Mouse (Mus musculus): ENCODE measurements around the gene Usp44. TPM values are rescaled to one million over a fixed set of nuclear protein-coding genes. Genes with fewer than 3 reads are reported as not detected.

Usp44 gene
- polyA plus RNA-seq, 1 experiment from 2014 or later = 0.47 TPM

- peaks cover 11% of the 10 kb centered on the region for H3K4me1 ChIP-seq (ENCODE audit: control insufficient read depth, insufficient read depth, low read length)
- no peak overlapping the region for H3K4me3 ChIP-seq (ENCODE audit: low read length)
- no peak for ATAC-seq (replicated peaks; ENCODE audit: extremely low read depth, insufficient read depth, low FRiP score)
- no peaks in the 10 kb centered on the region for H3K27me3 ChIP-seq (ENCODE audit: control insufficient read depth, insufficient read depth, low read length)
- WGBS = 96% methylated on average over 1 of the region's 1 CpGs
- H3K4me2 ChIP-seq (ENCODE audit: low read depth, low read length) = no peak overlapping the region
- H3K9me3 ChIP-seq (replicated peaks; ENCODE audit: control insufficient read depth, low read length) = no peaks in the 10 kb centered on the region
- no peak overlapping the region for H3K9ac ChIP-seq (ENCODE audit: low read length)
- peaks cover 4% of the 10 kb centered on the region for H3K36me3 ChIP-seq (ENCODE audit: control insufficient read depth, insufficient read depth)
- no peak overlapping the region for H3K27ac ChIP-seq (ENCODE audit: low read length)
These were observed 59.7 kb downstream of the Usp44 start for GRCm38 (mm10) chr10:93891031-93891430.

- H3K27me3 ChIP-seq (ENCODE audit: control insufficient read depth, insufficient read depth, low read length) = no peaks in the 10 kb centered on the region
- H3K4me3 ChIP-seq (ENCODE audit: low read length) = no peak overlapping the region
- H3K4me2 ChIP-seq (ENCODE audit: low read depth, low read length) = no peak overlapping the region
- H3K27ac ChIP-seq (ENCODE audit: low read length) = no peak overlapping the region
- 95% methylated on average over 4 of the region's 4 CpGs for WGBS
- no peak overlapping the region for H3K9ac ChIP-seq (ENCODE audit: low read length)
- peaks cover 11% of the 10 kb centered on the region for H3K4me1 ChIP-seq (ENCODE audit: control insufficient read depth, insufficient read depth, low read length)
- no peak for ATAC-seq (replicated peaks; ENCODE audit: extremely low read depth, insufficient read depth, low FRiP score)
- H3K36me3 ChIP-seq (ENCODE audit: control insufficient read depth, insufficient read depth) = no peaks in the 10 kb centered on the region
- H3K9me3 ChIP-seq (replicated peaks; ENCODE audit: control insufficient read depth, low read length) = no peaks in the 10 kb centered on the region
These were observed 61.2 kb downstream of the Usp44 start for GRCm38 (mm10) chr10:93892551-93892950.

- Histone ChIP-seq H3K27me3 (ENCODE audit: control insufficient read depth, insufficient read depth, low read length) (no peaks in the 10 kb centered on the region), H3K9me3 (replicated peaks; ENCODE audit: control insufficient read depth, low read length) (no peaks in the 10 kb centered on the region), H3K4me1 (ENCODE audit: control insufficient read depth, insufficient read depth, low read length) (no peaks in the 10 kb centered on the region), H3K4me2 (ENCODE audit: low read depth, low read length) (no peak within 1 kb of the TSS), H3K36me3 (ENCODE audit: control insufficient read depth, insufficient read depth) (no peaks in the 10 kb centered on the region), H3K4me3 (ENCODE audit: low read length) (no peak within 1 kb of the TSS), H3K27ac (ENCODE audit: low read length) (no peak within 1 kb of the TSS), H3K9ac (ENCODE audit: low read length) (no peak within 1 kb of the TSS)
- 68% methylated on average over 7 of the region's 7 CpGs for WGBS
- no peak for ATAC-seq (replicated peaks; ENCODE audit: extremely low read depth, insufficient read depth, low FRiP score)
These were observed 65.8 kb downstream of the Usp44 start, which contains the start of gene Metap2 for GRCm38 (mm10) chr10:93897043-93897646. Gene Metap2 (minus strand): TSS chr10:93897093.

- Histone ChIP-seq H3K9me3 (replicated peaks; ENCODE audit: control insufficient read depth, low read length) (no peaks in the 10 kb centered on the region), H3K4me3 (ENCODE audit: low read length) (no peak overlapping the region), H3K4me2 (ENCODE audit: low read depth, low read length) (no peak overlapping the region), H3K36me3 (ENCODE audit: control insufficient read depth, insufficient read depth) (no peaks in the 10 kb centered on the region), H3K4me1 (ENCODE audit: control insufficient read depth, insufficient read depth, low read length) (no peaks in the 10 kb centered on the region), H3K27ac (ENCODE audit: low read length) (no peak overlapping the region), H3K9ac (ENCODE audit: low read length) (no peak overlapping the region), H3K27me3 (ENCODE audit: control insufficient read depth, insufficient read depth, low read length) (no peaks in the 10 kb centered on the region)
- WGBS = 63% methylated on average over 2 of the region's 2 CpGs
- ATAC-seq (replicated peaks; ENCODE audit: extremely low read depth, insufficient read depth, low FRiP score) = no peak
These were observed 67.9 kb downstream of the Usp44 start for GRCm38 (mm10) chr10:93899303-93899702.

- Histone ChIP-seq H3K27me3 (ENCODE audit: control insufficient read depth, insufficient read depth, low read length) (no peaks in the 10 kb centered on the region), H3K9me3 (replicated peaks; ENCODE audit: control insufficient read depth, low read length) (no peaks in the 10 kb centered on the region), H3K4me2 (ENCODE audit: low read depth, low read length) (no peak overlapping the region), H3K36me3 (ENCODE audit: control insufficient read depth, insufficient read depth) (no peaks in the 10 kb centered on the region), H3K4me1 (ENCODE audit: control insufficient read depth, insufficient read depth, low read length) (no peaks in the 10 kb centered on the region), H3K27ac (ENCODE audit: low read length) (no peak overlapping the region), H3K9ac (ENCODE audit: low read length) (no peak overlapping the region), H3K4me3 (ENCODE audit: low read length) (no peak overlapping the region)
- no peak for ATAC-seq (replicated peaks; ENCODE audit: extremely low read depth, insufficient read depth, low FRiP score)
- 73% methylated on average over 11 of the region's 11 CpGs for WGBS
These were observed 68.6 kb downstream of the Usp44 start for GRCm38 (mm10) chr10:93899907-93900306.

GRCm38 (mm10) chr10:93907376-93907775, 76.0 kb downstream of the Usp44 start:
- 54% methylated on average over 10 of the region's 10 CpGs for WGBS
- no peak overlapping the region for H3K4me3 ChIP-seq (ENCODE audit: low read length)
- no peak overlapping the region for H3K27ac ChIP-seq (ENCODE audit: low read length)
- H3K4me2 ChIP-seq (ENCODE audit: low read depth, low read length) = no peak overlapping the region
- no peak for ATAC-seq (replicated peaks; ENCODE audit: extremely low read depth, insufficient read depth, low FRiP score)
- H3K4me1 ChIP-seq (ENCODE audit: control insufficient read depth, insufficient read depth, low read length) = no peaks in the 10 kb centered on the region
- no peaks in the 10 kb centered on the region for H3K36me3 ChIP-seq (ENCODE audit: control insufficient read depth, insufficient read depth)
- H3K27me3 ChIP-seq (ENCODE audit: control insufficient read depth, insufficient read depth, low read length) = no peaks in the 10 kb centered on the region
- no peaks in the 10 kb centered on the region for H3K9me3 ChIP-seq (replicated peaks; ENCODE audit: control insufficient read depth, low read length)
- H3K9ac ChIP-seq (ENCODE audit: low read length) = no peak overlapping the region

Other genes with a start within 250 kb of the Usp44 start
- 61.1 and 70.9 TPM in 2 replicates for gene Snrpf, start 241.8 kb upstream of the Usp44 start, polyA plus RNA-seq (2015; fragmentation: Nextera tagmentation; extraction: Ambion mirVana)
- 2.8 and 5.0 TPM in 2 replicates for gene Ntn4, start 190.9 kb upstream of the Usp44 start, polyA plus RNA-seq (2015; fragmentation: Nextera tagmentation; extraction: Ambion mirVana)
- 142 and 149 TPM in 2 replicates for gene Metap2, start 65.5 kb downstream of the Usp44 start, polyA plus RNA-seq (2015; fragmentation: Nextera tagmentation; extraction: Ambion mirVana)
- 21.3 and 22.5 TPM in 2 replicates for gene Vezt, start 204.3 kb downstream of the Usp44 start, polyA plus RNA-seq (2015; fragmentation: Nextera tagmentation; extraction: Ambion mirVana)
- 2.2 and 2.5 TPM in 2 replicates for gene Fgd6, start 204.4 kb downstream of the Usp44 start, polyA plus RNA-seq (2015; fragmentation: Nextera tagmentation; extraction: Ambion mirVana)